Mouse (Mus musculus): ENCODE measurements around the gene Cnr2. TPM values are rescaled to one million over a fixed set of nuclear protein-coding genes. Genes with fewer than 3 reads are reported as not detected.
"Not testable (repeated sequence)": the region's sequence is repeated elsewhere in the genome, so short reads cannot be mapped to it uniquely, and the experiment has no call there.

Gene Cnr2
- polyA plus RNA-seq, 1 experiment from 2014 or later, result 0.05 TPM

DNA sequence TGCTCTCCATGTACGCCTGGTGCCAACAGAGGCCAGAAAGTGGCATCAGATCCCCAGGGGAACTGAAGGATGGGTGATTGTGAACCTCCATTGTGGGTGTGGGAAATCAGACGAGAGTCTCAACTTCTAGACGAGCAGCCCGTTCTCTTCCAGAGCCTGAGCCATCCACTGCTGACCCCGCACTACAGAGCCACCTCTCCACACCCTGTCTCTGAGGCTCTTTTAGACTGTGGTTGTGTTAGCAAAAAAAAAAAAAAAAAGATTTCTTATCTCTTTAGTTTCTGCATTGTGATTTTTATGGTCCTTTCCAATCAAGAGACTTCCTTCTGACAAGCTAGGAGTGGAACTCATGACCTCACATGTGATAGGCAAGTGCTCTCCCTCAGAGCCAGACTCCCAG is 34.2 kb downstream of the Cnr2 start:
- Histone ChIP-seq H3K4me3 (no peak overlapping the region), H3K27me3 (no peaks in the 10 kb centered on the region), H3K36me3 (peaks cover 18% of the 10 kb centered on the region; the same call in 1 of the 2 replicates), H3K9me3 (no peaks in the 10 kb centered on the region), H3K9ac (no peak overlapping the region), H3K27ac (replicated peaks) (no peak overlapping the region), H3K4me1 (replicated peaks) (no peaks in the 10 kb centered on the region), H3K4me2 (no peak overlapping the region)
- 89% methylated on average over 5 of the region's 5 CpGs for WGBS
- ATAC-seq (ENCODE audit: low FRiP score, low read depth), result no peak

DNA sequence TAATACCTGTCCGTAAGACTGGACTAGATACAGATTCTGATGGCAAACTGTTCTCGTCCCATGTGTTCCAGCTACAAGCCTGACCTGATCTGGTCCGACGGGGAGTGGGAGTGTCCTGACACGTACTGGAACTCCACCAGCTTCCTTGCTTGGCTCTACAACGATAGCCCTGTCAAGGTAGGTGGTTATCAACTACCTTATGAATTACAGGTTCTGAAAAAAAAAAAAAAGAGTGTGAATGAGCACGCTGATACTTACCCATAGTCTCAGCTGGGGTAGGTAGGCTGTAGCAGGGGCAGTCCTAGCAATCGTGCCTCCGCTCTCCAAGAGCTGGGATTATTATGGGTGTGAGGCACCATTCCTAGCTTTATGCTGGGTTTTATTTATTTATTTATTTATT is 34.6 kb downstream of the Cnr2 start:
- Histone ChIP-seq H3K27me3 (no peaks in the 10 kb centered on the region), H3K4me2 (no peak overlapping the region), H3K9ac (no peak overlapping the region), H3K4me1 (replicated peaks) (no peaks in the 10 kb centered on the region), H3K9me3 (no peaks in the 10 kb centered on the region), H3K36me3 (peaks cover 18% of the 10 kb centered on the region; the same call in 1 of the 2 replicates), H3K4me3 (no peak overlapping the region), H3K27ac (replicated peaks) (no peak overlapping the region)
- 93% methylated on average over 9 of the region's 9 CpGs for whole genome bisulfite sequencing
- ATAC-seq (ENCODE audit: low FRiP score, low read depth), result no peak

DNA sequence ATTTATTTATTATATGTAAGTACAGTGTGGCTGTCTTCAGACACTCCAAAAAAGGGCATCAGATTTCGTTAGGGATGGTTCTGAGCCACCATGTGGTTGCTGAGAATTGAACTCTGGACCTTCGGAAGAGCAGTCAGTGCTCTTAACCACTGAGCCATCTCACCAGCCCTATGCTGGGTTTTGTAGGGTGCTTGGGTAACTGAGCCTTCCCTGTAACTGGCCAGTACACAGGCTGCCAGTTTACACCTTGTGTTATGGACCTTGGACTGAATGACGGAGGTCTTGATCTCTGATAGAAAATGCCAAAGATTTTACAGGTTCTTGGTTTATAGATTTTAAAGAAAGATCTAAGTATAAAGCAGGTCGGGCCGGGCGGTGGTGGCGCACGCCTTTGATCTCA is 35.0 kb downstream of the Cnr2 start:
- Histone ChIP-seq H3K9me3 (no peaks in the 10 kb centered on the region), H3K27me3 (no peaks in the 10 kb centered on the region), H3K9ac (no peak overlapping the region), H3K36me3 (peaks cover 18% of the 10 kb centered on the region; the same call in 1 of the 2 replicates), H3K4me3 (no peak overlapping the region), H3K4me2 (no peak overlapping the region), H3K4me1 (replicated peaks) (no peaks in the 10 kb centered on the region), H3K27ac (replicated peaks) (no peak overlapping the region)
- WGBS, result 96% methylated on average over 8 of the region's 8 CpGs
- no peak for ATAC-seq (ENCODE audit: low FRiP score, low read depth)

DNA sequence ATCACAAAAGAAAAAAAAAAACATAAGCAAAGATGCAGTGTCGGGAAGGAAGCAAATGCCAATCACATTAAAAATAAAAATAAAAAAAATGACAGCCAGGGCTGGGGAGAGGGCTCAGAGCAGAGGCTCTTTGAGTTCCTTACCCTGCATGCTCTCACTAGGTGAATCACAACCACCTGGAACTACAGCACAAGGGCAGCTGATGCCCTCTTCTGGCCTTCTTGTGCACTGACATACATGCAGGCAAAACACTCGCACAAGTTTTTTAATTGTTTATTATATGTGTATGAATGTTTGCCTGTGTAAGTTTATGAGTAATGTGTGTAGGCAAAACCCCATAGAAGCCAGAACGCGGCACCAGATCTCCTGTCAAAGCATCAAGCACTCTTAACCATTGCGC is 36.6 kb downstream of the Cnr2 start:
- H3K27ac ChIP-seq (replicated peaks), result no peak overlapping the region
- WGBS, result 70% methylated on average over 5 of the region's 5 CpGs
- no peak for ATAC-seq (ENCODE audit: low FRiP score, low read depth)

DNA sequence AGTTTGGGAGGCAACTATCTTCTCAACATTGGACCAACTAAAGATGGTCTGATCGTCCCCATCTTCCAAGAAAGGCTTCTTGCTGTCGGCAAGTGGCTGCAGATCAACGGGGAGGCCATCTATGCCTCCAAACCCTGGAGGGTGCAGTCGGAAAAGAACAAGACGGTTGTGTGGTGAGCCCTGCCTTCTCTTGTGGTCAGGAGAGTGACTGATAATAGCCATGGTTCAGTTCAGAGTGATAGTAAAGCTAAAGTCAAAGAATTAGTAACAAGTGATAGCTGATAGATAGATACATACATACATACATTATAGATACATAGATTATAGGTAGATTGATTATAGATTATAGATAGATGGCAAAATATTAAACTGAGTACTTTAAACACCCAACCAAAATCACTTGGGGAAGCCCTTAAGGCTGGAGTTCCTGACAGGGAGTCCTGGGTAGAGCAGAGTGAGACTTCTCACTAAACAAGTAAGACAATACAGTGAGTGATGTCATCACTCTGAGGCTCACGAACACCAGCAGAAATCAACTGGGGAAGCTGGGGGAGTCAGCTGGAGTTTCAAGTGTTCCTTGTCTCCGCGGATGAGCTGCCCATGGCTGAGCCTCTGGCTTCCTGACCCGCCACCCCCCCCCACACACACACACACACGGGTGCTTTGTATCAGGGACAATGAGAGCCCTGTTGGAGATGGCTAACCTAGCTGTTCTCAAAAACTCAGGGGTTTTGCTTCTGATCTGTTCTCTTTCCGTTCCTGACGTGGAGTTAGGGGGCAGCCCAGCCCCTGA is 39.7 kb downstream of the Cnr2 start:
- WGBS, result 44% methylated on average over 12 of the region's 12 CpGs
- H3K4me1 ChIP-seq (replicated peaks), result no peaks in the 10 kb centered on the region
- H3K36me3 ChIP-seq, result peaks cover 24% of the 10 kb centered on the region

More for the DNA sequence above, 36.6 kb downstream of the Cnr2 start:
- Histone ChIP-seq H3K9me3 (no peaks in the 10 kb centered on the region), H3K36me3 (peaks cover 16% of the 10 kb centered on the region; the same call in 1 of the 2 replicates), H3K4me1 (replicated peaks) (no peaks in the 10 kb centered on the region), H3K27me3 (no peaks in the 10 kb centered on the region), H3K4me3 (no peak overlapping the region), H3K4me2 (no peak overlapping the region), H3K9ac (no peak overlapping the region)

DNA sequence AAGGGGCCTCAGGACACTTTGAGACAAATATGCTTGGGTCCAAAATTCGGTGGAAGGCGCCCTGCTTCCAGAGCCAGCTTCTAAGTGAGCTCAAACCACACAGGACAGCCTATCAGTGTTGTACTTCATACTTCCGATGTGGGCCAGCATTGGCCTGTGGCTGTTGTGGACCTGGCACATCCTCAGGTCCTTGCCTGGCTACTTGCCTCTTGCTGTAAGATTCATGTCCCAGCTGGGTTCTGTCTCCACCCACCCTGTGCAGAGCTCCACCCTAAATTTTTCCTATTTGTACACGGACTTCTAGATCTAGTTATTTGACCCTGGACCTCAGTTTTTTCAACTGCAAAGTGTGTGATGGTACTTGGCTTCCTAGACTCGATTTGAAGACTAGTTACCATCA is 40.3 kb downstream of the Cnr2 start:
- 61% methylated on average over 5 of the region's 5 CpGs for WGBS
- Histone ChIP-seq H3K27ac (replicated peaks) (no peak overlapping the region), H3K4me1 (replicated peaks) (no peaks in the 10 kb centered on the region), H3K27me3 (no peaks in the 10 kb centered on the region), H3K36me3 (peaks cover 26% of the 10 kb centered on the region), H3K9me3 (no peaks in the 10 kb centered on the region), H3K9ac (no peak overlapping the region), H3K4me3 (no peak overlapping the region), H3K4me2 (no peak overlapping the region)
- ATAC-seq (ENCODE audit: low FRiP score, low read depth), result no peak

More for the DNA sequence above, 39.7 kb downstream of the Cnr2 start:
- H3K9ac ChIP-seq, result no peak overlapping the region
- H3K4me3 ChIP-seq, result no peak overlapping the region
- H3K27me3 ChIP-seq, result no peaks in the 10 kb centered on the region
- no peaks in the 10 kb centered on the region for H3K9me3 ChIP-seq
- no peak overlapping the region for H3K27ac ChIP-seq (replicated peaks)
- ATAC-seq (ENCODE audit: low FRiP score, low read depth), result no peak
- no peak overlapping the region for H3K4me2 ChIP-seq

DNA sequence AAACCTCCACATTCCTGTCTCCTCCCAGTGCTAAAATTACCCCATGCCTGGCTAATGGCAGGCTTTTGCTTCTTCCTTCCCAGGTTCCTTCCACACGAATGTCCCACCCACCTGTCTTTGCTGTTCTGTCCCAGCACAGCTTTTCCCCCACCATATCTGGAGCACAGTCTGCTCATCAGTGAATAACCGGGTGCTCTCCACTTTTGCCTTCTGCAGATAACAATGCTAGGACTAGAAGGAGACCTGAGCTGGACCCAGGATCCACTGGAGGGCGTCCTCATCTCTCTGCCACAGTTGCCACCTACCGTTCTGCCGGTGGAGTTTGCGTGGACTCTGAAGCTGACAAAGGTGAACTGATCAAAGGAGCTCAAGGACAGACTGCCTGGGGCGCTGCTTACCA is 43.7 kb downstream of the Cnr2 start:
- WGBS, result 85% methylated on average over 7 of the region's 7 CpGs

DNA sequence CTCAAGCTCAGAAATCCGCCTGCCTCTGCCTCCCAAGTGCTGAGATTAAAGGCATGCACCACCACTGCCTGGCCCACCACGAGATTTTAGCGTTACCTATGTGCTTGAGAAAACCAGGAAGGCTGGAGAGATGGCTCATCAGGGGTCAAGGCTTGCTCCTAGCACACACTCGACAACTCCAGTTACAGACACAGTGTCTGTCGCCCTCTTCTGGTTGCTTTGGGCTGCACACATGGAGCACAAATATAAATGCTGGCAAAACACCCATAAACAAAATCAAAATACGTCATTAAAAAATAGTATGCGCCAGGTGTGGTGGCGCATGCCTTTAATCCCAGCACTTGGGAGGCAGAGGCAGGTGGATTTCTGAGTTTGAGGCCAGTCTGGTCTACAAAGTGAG is 45.8 kb downstream of the Cnr2 start:
- H3K36me3 ChIP-seq, result peaks cover 18% of the 10 kb centered on the region
- ATAC-seq (ENCODE audit: low FRiP score, low read depth); H3K4me1 ChIP-seq (replicated peaks); H3K9me3 ChIP-seq; H3K4me2 ChIP-seq; H3K4me3 ChIP-seq; H3K27ac ChIP-seq (replicated peaks); H3K27me3 ChIP-seq; H3K9ac ChIP-seq: not testable (repeated sequence)
- 81% methylated on average over 8 of the region's 8 CpGs for WGBS

More for the DNA sequence above, 43.7 kb downstream of the Cnr2 start:
- H3K4me2 ChIP-seq, result no peak overlapping the region
- no peak overlapping the region for H3K9ac ChIP-seq
- no peak overlapping the region for H3K27ac ChIP-seq (replicated peaks)
- no peak overlapping the region for H3K4me3 ChIP-seq
- no peaks in the 10 kb centered on the region for H3K27me3 ChIP-seq
- ATAC-seq (ENCODE audit: low FRiP score, low read depth), result no peak
- H3K4me1 ChIP-seq (replicated peaks), result no peaks in the 10 kb centered on the region
- H3K9me3 ChIP-seq, result no peaks in the 10 kb centered on the region
- H3K36me3 ChIP-seq, result peaks cover 23% of the 10 kb centered on the region

DNA sequence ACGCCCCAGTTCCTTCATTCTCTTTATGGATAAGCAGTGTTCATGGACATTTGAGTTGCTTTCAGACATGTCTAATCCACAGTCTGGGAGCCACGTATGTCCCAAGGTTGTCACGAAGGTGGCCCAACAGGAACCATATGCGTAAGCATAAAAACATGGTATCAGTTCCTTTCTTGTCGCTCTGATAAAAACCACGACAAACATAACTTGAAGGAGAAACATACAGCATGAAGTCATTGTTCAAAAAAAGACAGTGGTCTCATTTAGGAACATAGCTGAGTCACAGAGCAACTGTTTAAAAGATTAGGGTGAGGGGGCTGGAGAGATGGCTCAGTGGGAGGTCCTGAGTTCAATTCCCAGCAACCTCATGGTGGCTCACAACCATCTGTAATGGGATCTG is 47.0 kb downstream of the Cnr2 start:
- peaks cover 18% of the 10 kb centered on the region for H3K36me3 ChIP-seq
- peaks cover 7% of the 10 kb centered on the region for H3K4me1 ChIP-seq (replicated peaks)
- no peaks in the 10 kb centered on the region for H3K9me3 ChIP-seq
- 92% methylated on average over 6 of the region's 6 CpGs for WGBS
- H3K4me3 ChIP-seq, result no peak overlapping the region
- H3K27me3 ChIP-seq, result no peaks in the 10 kb centered on the region
- no peak overlapping the region for H3K9ac ChIP-seq
- no peak overlapping the region for H3K4me2 ChIP-seq
- ATAC-seq (ENCODE audit: low FRiP score, low read depth), result no peak
- no peak overlapping the region for H3K27ac ChIP-seq (replicated peaks)

DNA sequence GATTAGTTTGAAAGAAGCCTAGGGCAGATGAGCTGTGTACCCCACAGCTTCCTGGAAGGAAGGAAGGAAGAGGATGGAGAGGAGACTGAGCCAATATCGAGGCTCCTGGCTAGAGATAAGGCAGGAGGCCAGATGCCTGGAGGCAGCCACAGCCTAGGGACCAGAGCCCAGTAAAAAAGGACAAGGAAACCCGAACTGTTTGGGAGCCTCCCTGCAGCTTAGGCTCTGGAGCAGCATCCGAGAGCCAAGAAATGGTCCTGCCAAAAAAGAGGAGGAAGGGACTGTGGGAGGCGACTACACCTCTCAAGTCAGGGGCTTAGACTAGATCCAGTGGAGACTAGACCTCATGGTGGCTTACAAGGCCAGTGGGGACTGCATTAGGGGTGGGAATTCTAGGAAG is 48.2 kb downstream of the Cnr2 start:
- H3K9ac ChIP-seq, result no peak overlapping the region
- H3K36me3 ChIP-seq, result peaks cover 18% of the 10 kb centered on the region
- no peak overlapping the region for H3K4me2 ChIP-seq
- H3K4me1 ChIP-seq (replicated peaks), result peaks cover 19% of the 10 kb centered on the region
- no peak overlapping the region for H3K27ac ChIP-seq (replicated peaks)
- 62% methylated on average over 4 of the region's 4 CpGs for WGBS
- no peak for ATAC-seq (ENCODE audit: low FRiP score, low read depth)
- H3K9me3 ChIP-seq, result no peaks in the 10 kb centered on the region
- H3K4me3 ChIP-seq, result no peak overlapping the region
- no peaks in the 10 kb centered on the region for H3K27me3 ChIP-seq

DNA sequence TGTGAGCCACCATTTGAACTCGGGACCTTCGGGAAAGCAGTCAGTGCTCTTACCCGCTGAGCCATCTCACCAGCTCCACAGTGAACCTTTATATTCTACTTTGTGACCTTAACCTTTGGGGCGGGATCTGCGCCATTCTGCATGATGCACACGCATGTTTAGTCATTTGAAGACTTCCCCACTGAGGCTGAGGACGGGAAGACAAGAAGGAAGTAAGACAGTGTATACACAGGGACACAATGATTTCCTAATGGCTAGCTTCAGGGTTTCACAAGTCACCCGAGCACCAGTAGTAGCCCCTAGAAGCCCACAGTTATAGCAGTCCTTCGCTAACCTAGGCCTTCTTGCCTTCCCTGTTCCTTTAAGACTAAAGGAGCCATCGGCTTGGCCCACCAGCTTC is 50.5 kb downstream of the Cnr2 start:
- Histone ChIP-seq H3K27ac (replicated peaks) (peak overlapping the region; percentile 81), H3K9me3 (no peaks in the 10 kb centered on the region), H3K36me3 (peaks cover 5% of the 10 kb centered on the region; the same call in 1 of the 2 replicates), H3K4me2 (peak overlapping the region; percentile 84), H3K27me3 (no peaks in the 10 kb centered on the region), H3K4me3 (peak overlapping the region; percentile 88), H3K4me1 (replicated peaks) (peaks cover 24% of the 10 kb centered on the region), H3K9ac (peak overlapping the region; percentile 87)
- ATAC-seq (ENCODE audit: low FRiP score, low read depth), result peak; percentile 24; the same call in 1 of the 2 replicates
- WGBS, result 78% methylated on average over 10 of the region's 10 CpGs

DNA sequence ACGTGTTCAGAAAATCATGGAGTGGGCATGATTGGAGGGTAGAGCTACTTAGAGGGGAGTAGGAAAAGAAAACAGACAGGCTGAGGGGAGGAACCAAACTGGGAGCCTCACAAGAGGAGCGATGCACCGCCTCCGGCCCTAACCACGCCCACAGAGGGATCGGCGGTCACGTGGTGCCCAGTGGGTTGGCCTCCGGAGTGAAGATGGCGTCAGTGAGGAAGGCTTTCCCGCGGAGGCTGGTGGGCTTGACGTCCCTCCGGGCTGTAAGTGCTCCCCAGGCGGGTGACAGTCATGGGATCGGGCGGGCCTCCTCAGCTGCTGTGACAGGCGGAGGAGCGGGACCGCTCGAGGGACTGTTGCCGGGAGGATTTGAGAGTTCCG is 51.1 kb downstream of the Cnr2 start, which contains the start of gene Hmgcl:
Gene Hmgcl, plus strand, starts transcription at position 171 of the 381 bp plus-strand sequence.
- H3K9ac ChIP-seq, result peak within 1 kb of the TSS; percentile 87
- no peaks in the 10 kb centered on the region for H3K27me3 ChIP-seq
- peak within 1 kb of the TSS; percentile 81 for H3K27ac ChIP-seq (replicated peaks)
- peak; percentile 93 for ATAC-seq (ENCODE audit: low FRiP score, low read depth)
- H3K36me3 ChIP-seq, result peaks cover 4% of the 10 kb centered on the region
- peak within 1 kb of the TSS; percentile 84 for H3K4me2 ChIP-seq
- H3K4me1 ChIP-seq (replicated peaks), result peaks cover 24% of the 10 kb centered on the region
- peak within 1 kb of the TSS; percentile 88 for H3K4me3 ChIP-seq
- no peaks in the 10 kb centered on the region for H3K9me3 ChIP-seq
- WGBS, result 0% methylated on average over 23 of the region's 23 CpGs
